Mouse (Mus musculus) bone marrow, adult 2 months (tissue): ENCODE measurements at regions not wholly inside any gene's neighbourhood (a gene's known extent, or its start where the extent isn't known, plus 50 kb on each side); places are given as distances from the start of the nearest gene placed in this dataset.

Source experiments
- CTCF ChIP-seq: fragments of 200-500 bp; IDR thresholded peaks from 2 replicates; pipeline ENCODE4 v1.5.1; 2011; ENCODE audit warnings: low read length, control low read depth; ENCODE audit not compliant: control insufficient read depth, insufficient read depth
- POLR2A ChIP-seq: fragments of 200-500 bp; IDR thresholded peaks from 2 replicates; pipeline ENCODE4 v1.6.1; 2011; ENCODE audit warnings: low read depth, mild to moderate bottlenecking, control low read depth, low read length, borderline replicate concordance; ENCODE audit not compliant: control insufficient read depth

- TF ChIP-seq CTCF (no peak), POLR2A (no peak)
Measured at GRCm38 (mm10) chr1:137644601-137645040, 530.9 kb downstream of the Ptprc start.
